Mouse (Mus musculus) adrenal gland (tissue): Measurements from ENCODE around the gene 4931428F04Rik.
"Not testable (repeated sequence)": the region's sequence is repeated elsewhere in the genome, so short reads cannot be mapped to it uniquely, and the experiment has no call there.

Source experiments
- intact Hi-C: fragments of 180-260 bp; cut with DNase I; formaldehyde crosslinking; loops from one replicate; pipeline ENCODE4 v1.15.1; 2025
- microRNA-seq, 2 experiments: library from miRNA; unstranded; fragments of <30 nt; microRNA quantifications; one replicate each; pipeline ENCODE4; 2019

The 4931428F04Rik gene

GRCm38 (mm10) chr8:105233126-105233935, 56.3 kb downstream of the 4931428F04Rik start:
- intact Hi-C loops: no loop called here

GRCm38 (mm10) chr8:105232321-105232693, 57.4 kb downstream of the 4931428F04Rik start:
- intact Hi-C loops: not testable (repeated sequence)

DNA sequence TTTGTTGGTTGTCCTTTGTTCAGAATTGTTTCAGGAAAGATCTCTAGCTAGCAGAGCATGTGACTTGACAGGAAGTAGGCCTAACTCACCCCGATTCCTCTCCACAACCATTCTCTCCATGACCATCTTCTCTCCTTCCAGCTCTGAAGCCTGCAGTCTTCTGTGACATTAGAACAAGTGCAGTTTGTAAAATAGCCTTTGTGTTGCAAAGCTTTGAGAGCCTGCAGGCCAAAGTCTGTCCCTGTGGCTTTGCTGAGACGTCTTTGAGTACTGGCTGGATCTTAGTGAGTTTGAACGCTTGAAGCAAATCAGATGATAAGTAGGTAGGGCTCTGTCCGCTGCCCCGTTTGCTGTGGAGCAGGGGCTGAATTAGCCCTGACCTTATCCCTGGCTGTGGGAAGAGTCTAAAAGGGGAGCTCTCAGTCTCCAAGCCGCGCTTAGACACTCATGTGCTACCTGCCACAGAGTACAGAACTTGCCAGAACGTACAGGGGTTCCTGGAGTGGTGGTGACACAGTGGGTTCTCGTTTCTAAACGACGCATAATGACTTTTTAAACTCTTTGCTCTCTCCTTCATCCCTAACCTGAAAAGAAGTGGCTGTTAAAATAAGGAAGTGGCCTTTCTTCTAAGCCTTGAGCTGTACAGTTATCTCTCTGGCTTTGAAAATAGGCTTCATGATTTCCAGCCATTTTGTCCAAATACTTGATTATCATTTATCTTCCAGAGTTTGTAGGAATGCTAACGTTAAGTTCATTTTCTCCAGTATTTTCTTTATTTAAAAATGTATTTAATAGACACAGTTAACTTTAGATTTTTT, 58.0 kb downstream of the 4931428F04Rik start:
- intact Hi-C loops: no loop called here

Small RNA genes within 50 kb of the gene (microRNA-seq; reads per million reads assigned to microRNA genes)
- 0 reads per million in 2 experiments for gene Gm27320
- 2,229 to 2,618 reads per million in 2 experiments for gene Mir328
